Mouse (Mus musculus): ENCODE data around the gene Ncf1. TPM values are rescaled to one million over a fixed set of nuclear protein-coding genes. Genes with fewer than 3 reads are reported as not detected.

The Ncf1 gene
- total RNA-seq, 1 experiment from 2014 or later: 172 TPM

DNA sequence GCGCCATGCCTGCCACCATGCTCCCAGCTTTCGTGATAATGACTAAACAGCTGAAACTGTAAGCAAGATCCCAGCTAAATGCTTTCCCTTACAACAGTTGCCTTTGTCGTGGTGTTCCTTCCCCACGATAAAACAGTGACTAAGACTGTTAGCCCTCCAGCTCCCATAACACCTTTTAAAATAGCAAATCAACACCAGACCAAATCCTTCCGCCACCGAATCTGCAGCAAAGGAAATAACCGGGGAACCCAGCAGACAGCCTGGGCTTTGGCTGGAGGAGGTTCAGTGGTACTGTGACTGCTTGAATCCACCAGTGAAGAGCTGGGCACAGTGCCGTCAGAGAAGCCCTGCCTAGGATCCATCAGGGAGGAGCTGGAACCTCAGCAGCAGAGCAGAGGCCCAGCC is 19.8 kb upstream of the Ncf1 start:
- ATAC-seq (replicated peaks; ENCODE audit: insufficient number of reproducible peaks, low FRiP score, low TSS enrichment, poor library complexity, severe bottlenecking): no peak

- ATAC-seq (replicated peaks; ENCODE audit: insufficient number of reproducible peaks, low FRiP score, low TSS enrichment, poor library complexity, severe bottlenecking): no peak
These were observed 19.3 kb upstream of the Ncf1 start for GRCm38 (mm10) chr5:134248608-134249244.

- no peak for ATAC-seq (replicated peaks; ENCODE audit: insufficient number of reproducible peaks, low FRiP score, low TSS enrichment, poor library complexity, severe bottlenecking)
These were observed 16.7 kb upstream of the Ncf1 start for GRCm38 (mm10) chr5:134246146-134246545.

GRCm38 (mm10) chr5:134244890-134245289 is 15.5 kb upstream of the Ncf1 start:
- ATAC-seq (replicated peaks; ENCODE audit: insufficient number of reproducible peaks, low FRiP score, low TSS enrichment, poor library complexity, severe bottlenecking): no peak

DNA sequence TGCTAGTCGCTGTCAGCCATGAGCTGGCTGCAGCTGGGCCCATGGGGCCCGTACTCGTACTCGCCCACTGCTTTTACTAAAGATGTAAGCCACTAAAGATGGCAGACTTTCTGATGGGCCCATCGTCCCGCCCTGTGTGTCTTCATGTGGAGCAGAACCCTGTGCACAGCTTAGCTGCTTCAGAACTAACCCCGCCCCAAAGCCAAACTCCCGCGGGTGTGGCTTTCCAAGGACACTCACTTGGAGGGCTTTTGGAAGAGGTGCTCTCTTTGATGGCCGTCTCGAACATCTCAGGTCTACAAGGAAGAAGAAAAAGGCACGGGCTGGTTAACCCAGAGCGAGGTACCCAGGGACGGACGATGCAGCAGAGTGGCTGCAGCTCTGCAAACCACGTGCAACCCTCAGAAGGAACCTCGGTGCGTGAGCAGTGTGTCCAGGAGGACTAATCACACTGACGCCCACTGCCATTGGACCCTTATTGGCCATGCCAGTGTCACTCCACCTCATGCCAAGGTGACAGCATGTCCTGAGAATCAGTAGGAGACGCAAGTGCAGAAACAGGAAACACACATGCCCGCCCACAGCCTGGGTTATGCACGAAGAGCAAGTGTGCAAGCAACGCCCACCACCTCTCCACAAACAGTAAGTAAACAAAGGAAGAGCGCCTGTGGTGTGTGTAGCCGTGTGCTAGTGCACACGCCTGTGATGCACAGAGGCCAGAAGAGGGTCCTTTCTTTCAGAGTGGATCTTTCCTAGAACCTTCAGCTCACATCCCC is 14.4 kb upstream of the Ncf1 start:
- ATAC-seq (replicated peaks; ENCODE audit: insufficient number of reproducible peaks, low FRiP score, low TSS enrichment, poor library complexity, severe bottlenecking): no peak

- no peak for ATAC-seq (replicated peaks; ENCODE audit: insufficient number of reproducible peaks, low FRiP score, low TSS enrichment, poor library complexity, severe bottlenecking)
These were observed 12.4 kb upstream of the Ncf1 start for GRCm38 (mm10) chr5:134241831-134242230.

- ATAC-seq (replicated peaks; ENCODE audit: insufficient number of reproducible peaks, low FRiP score, low TSS enrichment, poor library complexity, severe bottlenecking): no peak
These were observed 8.7 kb upstream of the Ncf1 start for GRCm38 (mm10) chr5:134237936-134238760.

DNA sequence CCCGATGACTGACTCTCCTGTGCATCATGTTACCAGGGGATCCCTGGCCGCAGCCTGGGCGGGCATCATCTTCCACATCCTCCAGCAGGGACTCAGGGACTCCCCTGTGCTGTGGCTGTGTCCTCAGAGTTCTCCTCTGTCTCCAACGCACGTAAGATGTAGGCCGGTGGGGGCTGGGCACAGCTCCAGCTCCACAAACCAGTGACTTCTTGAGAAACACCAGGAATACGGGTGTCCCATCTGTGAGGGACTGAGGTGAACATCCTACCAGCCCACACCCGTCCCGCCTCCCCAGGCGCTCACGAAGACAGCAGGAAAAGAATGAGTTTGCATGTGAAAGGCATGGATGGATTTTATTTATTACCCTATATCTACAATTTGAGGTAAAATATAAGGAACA is 8.1 kb upstream of the Ncf1 start:
- no peak for ATAC-seq (replicated peaks; ENCODE audit: insufficient number of reproducible peaks, low FRiP score, low TSS enrichment, poor library complexity, severe bottlenecking)

DNA sequence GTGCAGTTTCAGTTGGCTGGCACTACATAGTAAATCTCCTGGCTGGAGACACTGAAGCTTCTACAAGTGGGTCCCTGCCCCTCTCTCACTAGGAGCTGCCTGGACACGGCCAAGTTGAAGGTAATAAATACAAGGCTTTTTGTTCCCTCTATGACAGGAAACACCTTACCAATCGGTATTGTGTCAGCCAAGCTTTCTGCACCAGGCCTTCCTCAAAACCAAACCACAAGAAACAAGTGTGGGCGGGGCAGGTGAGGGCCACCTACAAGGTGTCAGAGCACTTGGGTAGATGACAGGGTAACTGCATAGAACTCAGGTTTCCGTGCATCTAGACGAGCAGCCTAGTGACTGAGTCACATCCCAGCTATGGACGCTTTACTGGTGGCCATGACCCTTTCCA is 7.4 kb upstream of the Ncf1 start:
- ATAC-seq (replicated peaks; ENCODE audit: insufficient number of reproducible peaks, low FRiP score, low TSS enrichment, poor library complexity, severe bottlenecking): no peak

DNA sequence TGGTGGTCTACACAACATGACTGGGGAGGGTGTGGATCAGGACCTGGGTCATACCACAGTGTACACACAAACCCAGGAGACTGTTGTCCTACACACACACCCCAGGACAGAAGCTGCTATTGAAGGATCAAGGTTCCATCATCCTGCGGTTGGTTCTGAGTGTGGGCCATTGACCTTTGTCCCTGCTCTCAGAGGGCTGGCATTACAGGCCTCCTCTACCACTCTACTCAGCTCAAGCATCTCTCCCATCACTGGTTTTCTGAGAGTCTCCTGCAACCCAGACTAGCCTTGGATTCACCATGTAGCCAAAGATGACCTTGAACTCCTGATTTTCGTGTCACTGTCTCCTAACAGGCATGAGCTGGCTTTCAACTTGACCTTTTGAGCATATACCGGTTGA is 6.8 kb upstream of the Ncf1 start:
- no peak for ATAC-seq (replicated peaks; ENCODE audit: insufficient number of reproducible peaks, low FRiP score, low TSS enrichment, poor library complexity, severe bottlenecking)

DNA sequence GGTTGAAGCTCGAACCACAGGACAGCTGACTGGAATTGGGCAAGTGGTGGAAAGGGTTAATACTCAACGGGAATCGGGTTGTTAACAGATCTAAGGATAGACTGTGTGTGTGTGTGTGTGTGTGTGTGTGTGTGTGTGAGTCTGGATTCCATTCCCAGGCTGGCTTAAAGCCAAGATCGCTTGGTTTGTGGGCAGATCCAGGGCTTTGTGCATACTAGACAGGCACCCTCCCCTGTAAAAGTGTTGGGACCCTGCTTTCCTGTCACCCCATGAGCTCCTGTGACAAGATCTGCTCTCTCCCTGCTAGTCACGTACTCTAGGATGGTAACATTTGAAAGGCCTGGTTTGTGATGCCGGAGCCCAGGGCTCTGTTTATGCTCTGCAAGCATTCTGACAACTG is 5.7 kb upstream of the Ncf1 start:
- ATAC-seq (replicated peaks; ENCODE audit: insufficient number of reproducible peaks, low FRiP score, low TSS enrichment, poor library complexity, severe bottlenecking): no peak

GRCm38 (mm10) chr5:134234205-134234604 is 4.8 kb upstream of the Ncf1 start:
- no peak for ATAC-seq (replicated peaks; ENCODE audit: insufficient number of reproducible peaks, low FRiP score, low TSS enrichment, poor library complexity, severe bottlenecking)

DNA sequence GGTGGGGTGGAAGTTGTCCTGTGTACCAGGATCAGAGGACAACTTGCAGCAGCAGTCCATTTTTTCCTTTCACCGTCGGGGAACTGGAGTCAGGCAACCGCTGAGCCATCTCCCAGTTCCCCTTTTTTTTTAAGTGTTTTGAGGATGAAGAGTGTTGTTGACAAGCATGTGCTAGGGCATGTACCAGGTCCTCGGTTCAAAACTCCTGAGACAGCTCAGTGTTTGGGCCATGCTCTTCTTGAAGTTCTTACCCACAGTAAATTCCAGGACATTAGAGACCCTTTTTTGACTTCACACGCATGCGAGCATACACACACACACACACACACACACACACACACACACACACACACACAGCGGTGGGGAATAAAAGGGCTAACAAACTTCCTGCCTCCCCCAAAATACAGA is 3.8 kb upstream of the Ncf1 start:
- ATAC-seq (replicated peaks; ENCODE audit: insufficient number of reproducible peaks, low FRiP score, low TSS enrichment, poor library complexity, severe bottlenecking): 0 out of 2 replicates have a peak, but pooled peaks have one; percentile 11

GRCm38 (mm10) chr5:134232568-134232967 is 3.1 kb upstream of the Ncf1 start:
- ATAC-seq (replicated peaks; ENCODE audit: insufficient number of reproducible peaks, low FRiP score, low TSS enrichment, poor library complexity, severe bottlenecking): peak; percentile 73

DNA sequence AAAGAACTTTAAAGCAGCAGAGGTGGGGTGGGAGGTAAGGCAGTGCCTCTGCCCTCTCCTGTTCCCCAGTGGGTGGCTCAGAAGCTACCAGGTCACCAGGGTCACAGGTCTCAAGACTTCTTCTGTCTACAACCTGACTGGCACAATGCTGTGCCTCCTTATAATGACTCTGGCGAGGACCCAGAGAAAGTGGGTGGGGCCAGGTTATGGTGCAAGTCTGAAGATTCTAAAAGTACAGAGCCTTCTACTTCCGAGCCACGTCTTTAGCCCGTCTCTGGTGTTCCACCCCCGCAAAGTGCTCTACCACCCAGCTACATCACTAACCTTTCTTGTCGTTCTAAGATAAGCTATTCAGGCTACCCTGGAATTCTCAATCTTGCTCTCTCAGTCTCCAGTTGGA is 2.7 kb upstream of the Ncf1 start:
- peak; percentile 45 for ATAC-seq (replicated peaks; ENCODE audit: insufficient number of reproducible peaks, low FRiP score, low TSS enrichment, poor library complexity, severe bottlenecking)

DNA sequence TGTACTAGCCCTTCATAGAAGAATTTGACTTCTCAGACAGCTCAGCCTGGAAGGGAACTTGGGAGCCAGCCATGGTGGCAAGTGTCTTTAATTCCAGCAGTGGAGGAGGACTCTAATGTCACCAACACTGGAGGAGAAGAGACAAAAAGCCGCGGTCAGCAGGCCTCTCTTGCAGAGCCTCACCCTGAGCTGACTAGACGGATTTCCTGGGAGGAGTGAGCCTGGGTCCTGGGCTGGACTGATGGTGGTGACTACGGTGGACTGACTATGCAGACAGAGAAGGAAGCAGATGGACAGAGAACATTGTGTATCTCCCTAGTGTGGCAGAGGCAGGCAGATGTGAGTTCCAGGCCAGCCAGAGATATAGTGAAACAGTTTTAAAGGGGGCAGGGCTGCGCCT is 2.0 kb upstream of the Ncf1 start:
- ATAC-seq (replicated peaks; ENCODE audit: insufficient number of reproducible peaks, low FRiP score, low TSS enrichment, poor library complexity, severe bottlenecking): peak; percentile 19; the same call in 1 of the 2 replicates

DNA sequence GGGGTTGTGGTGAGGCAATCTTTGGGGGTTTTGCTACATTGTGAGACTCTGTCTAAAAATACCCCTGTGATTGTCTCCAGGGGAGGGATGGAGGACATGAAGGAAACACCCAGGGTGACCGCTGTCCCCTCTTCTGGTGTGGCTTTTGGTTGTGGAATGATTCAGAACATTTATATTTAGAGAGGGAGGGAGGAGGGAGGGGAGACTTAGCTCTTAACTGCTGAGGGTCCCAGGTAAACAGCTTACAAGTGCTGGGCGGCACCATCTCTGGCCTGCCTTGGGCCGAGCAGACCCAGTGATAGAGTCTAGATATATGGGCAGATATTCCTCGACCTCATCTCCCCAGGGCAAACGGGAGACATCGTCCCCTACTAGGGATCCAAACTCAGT is 1.2 kb downstream of the Ncf1 start:
- ATAC-seq (replicated peaks; ENCODE audit: insufficient number of reproducible peaks, low FRiP score, low TSS enrichment, poor library complexity, severe bottlenecking): no peak

- ATAC-seq (replicated peaks; ENCODE audit: insufficient number of reproducible peaks, low FRiP score, low TSS enrichment, poor library complexity, severe bottlenecking): no peak
These were observed 1.7 kb downstream of the Ncf1 start for GRCm38 (mm10) chr5:134227574-134228248.

DNA sequence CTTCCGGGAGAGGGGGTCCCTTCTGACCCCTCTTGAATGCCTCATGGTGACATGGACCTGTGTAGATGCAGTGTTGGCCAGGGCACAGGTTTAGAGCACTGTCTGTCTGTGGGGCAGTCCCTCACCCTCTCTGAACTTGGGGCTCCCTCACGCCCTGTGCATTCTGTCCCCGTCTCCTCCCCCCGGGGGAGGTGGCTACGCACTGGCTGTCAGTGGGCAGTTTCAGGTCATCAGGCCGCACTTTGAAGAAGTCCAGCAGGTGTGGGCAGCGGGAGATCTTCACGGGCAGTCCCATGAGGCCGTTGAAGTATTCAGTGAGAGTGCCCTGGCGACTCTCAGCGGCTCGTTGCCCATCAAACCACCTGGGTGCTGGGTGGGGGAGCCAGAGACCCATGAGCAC is 2.5 kb downstream of the Ncf1 start:
- no peak for ATAC-seq (replicated peaks; ENCODE audit: insufficient number of reproducible peaks, low FRiP score, low TSS enrichment, poor library complexity, severe bottlenecking)

Data from monocyte, adult 5-6 weeks (primary cell).